Mouse (Mus musculus): ENCODE results near the gene Rab11b.

GRCm38 (mm10) chr17:33714779-33715178, 45.6 kb downstream of the Rab11b start:
- TF ChIP-seq EP300 (IDR thresholded peaks at IDR 0.05; ENCODE audit: low read depth in 1 of 2, low read length in 2 of 2) (peak; percentile 40 to 45; a peak in 2 of 4 replicates), SMC3 (IDR thresholded peaks at IDR 0.05; ENCODE audit: low read depth, low read length) (no peak), CTCF (IDR thresholded peaks at IDR 0.05 in 2 of 3, conservative IDR thresholded peaks at IDR 0.05 in 1 of 3; ENCODE audit: control insufficient read depth in 1 of 3, insufficient read depth in 1 of 3, low read depth in 2 of 3, low read length in 3 of 3, poor library complexity in 1 of 3, severe bottlenecking in 1 of 3) (no peak), MXI1 (IDR thresholded peaks at IDR 0.05; ENCODE audit: low read depth, low read length) (no peak), HCFC1 (IDR thresholded peaks at IDR 0.05; ENCODE audit: low read depth, low read length) (no peak), POLR2A (IDR thresholded peaks at IDR 0.05; ENCODE audit: control insufficient read depth in 1 of 2, insufficient read depth in 1 of 2, low read depth in 1 of 2, low read length in 2 of 2, poor library complexity in 1 of 2) (no peak)
